Mouse (Mus musculus): Measurements from ENCODE around the gene Hspb9.

The Hspb9 gene

DNA sequence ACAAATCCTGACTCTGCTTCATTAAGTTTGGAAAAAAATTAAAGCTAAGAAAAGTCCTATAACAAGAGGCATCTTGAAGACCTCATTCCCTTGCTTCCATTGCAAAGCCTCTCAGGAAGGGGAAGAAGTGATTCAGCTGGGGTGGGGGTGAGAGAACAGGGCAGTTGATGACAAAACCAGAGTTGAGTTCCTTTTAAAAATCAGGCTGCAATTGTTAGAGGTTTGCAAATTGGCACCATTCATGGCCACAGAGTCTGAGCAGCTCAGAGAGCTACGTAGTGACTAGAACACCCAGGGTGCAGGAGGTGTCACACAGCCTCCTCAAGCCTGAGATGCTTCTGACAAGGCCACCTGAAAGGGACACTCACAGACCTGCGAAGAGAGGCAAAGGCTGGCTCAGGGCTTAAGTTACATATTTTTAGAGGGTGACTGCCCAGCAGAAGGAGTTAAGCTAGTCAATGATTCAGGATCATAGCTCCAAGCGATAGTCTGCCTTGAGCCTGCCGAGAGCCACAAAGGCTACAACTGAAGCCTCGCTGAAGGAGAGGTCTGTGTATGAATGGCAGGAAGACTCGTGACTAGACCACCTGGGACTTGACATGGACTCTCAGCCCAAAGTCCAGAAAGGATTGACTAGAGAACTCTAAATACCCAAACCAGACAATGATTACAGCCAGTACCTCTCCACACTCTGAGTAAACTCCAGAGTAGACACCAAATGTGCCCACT, 17.0 kb downstream of the Hspb9 start:
- no peak for DNase-seq (ENCODE audit: low read depth, low spot score)

DNA sequence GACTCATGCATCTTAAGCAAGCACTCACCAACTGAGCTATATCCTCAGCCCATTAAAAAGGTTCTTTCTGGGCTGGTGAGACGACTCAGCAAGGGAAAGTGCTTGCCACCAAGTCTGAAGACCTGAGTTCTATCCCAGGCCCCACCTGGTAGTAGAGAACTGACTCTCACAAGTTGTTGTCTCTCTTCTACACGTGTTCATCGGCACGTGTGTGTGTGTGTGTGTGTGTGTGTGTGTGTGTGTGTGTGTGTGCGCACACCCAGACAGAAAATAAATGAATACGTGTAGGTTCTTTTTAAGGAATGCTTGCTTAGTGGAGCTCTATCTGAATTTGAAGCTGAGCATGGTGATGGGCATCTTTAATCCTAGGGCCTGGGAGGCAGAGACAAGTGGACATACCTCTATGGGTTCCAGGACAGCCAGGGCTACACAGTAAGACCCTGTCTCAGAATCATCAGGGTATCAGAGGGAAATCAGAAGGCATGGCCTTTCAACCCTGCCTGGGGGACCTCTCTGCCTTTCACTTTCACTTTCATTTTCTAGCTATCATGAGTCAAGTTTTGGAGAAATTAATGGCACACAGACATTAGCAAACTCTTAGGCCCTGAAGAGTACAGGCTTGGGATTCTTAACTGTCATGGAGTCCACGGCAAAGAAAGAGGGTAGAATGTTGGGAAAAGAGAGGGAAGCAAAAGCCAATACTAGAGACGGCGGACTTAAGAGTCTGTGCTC, 21.6 kb downstream of the Hspb9 start:
- DNase-seq (ENCODE audit: low read depth, low spot score) = no peak

DNA sequence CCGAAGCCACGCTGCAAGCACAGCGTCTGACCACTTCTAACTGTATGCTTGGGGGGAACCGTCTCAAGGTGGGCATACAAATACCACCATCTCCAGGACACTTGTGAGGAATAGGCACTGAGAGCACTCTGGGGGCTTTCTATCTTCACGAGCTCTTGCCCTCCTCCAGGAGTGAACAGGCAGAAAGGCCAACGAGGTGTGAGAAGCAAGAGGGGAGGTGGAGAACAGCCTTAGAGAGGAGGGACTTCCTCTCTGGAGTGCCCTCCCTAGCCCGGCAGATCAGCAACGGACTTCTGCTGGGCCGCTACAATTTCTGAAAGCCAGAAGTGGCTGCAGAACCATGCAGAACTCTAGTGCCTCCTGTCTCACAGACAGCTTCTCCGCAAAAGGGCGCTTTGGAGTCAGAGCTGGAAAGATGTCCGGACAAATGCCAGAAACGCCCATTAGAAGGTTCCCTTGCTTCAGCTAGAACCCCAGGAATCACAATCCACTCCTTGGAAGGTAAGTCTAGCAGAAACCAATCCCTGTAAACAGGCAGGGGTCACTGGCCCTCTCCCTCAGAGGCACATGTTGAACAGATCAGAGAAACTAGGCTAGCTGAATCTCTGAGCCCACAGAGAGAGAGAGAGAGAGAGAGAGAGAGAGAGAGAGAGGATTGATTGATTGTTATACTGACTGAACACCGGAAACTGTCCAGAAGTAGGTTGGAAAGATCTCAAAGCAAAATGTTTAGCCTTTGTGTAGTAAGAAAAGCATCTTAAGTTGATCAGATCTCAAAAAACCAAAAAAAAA, 22.5 kb downstream of the Hspb9 start:
- no peak for DNase-seq (ENCODE audit: low read depth, low spot score)

DNA sequence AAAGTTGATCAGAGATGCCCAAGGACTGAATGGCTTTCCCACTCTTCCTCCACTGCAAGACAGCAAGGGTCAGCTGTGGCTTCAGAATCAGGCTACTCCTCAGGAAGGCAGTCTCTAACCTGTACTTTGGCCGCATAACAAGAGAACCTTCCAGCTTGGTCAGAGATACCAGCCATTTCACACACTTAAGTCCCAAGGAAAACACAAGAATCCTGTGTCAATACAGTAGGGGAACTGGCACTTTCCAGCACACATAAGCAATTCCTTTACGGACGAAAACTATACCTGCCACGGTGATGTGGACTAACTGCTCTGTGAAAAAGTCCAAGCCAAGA, 23.1 kb downstream of the Hspb9 start:
- DNase-seq (ENCODE audit: low read depth, low spot score) = no peak

DNA sequence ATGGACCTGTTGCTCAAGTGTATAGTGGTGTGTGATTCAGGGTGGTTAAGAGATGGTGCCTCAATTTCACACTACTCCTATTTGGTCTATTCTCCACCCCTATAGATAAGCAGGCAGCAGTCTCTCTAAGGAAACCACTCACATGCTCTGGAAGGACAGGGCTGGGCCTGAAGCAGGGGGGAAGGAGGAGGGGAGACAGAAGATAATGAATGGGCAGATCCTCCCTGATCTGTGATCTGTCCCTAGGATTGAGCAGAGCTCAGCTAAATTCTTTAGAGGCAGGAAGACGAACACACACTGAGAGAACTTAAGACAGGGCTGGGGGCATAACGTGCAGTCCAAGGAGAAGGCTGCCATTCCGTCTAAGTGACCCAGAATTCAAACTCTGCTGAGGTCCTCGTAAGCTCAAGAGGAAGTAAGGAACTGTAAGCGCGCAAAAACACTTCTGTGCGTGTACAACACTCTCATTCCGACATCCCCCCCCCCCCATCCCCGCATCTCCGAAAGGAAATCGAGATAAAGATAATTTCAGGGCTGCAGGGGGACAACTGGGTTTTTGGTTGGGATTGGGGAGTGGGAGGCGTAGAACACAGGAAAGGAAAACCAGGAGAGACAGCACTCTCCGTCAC, 23.6 kb downstream of the Hspb9 start:
- DNase-seq (ENCODE audit: low read depth, low spot score) = peak; percentile 60

DNA sequence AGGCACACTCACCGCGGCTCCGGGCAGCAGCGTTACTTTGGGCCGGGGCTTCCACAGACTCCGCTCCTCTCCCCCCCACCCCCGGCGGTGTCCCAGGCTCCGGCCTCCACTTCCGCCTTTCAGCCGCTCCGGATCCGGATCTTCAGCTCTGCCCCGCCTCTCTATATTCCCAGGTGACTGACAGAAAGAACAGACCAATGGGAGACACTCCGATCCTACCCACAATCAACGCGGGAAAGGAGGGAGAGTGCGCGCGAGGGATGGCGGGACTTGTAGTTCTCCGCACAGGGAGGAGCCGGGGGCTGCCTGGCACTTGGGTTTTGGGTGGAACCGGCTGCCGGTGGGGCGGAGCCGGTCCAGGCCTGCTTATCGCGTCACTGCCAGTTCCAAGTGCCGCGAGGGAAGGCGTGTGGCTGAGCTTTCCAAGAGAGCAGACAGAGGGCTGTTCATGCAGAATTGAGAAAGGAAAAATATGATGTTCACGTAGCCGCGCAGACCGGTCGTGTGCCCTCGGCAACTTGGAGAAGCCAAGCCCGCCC, 24.5 kb downstream of the Hspb9 start, which contains the start of gene Rab5c:
Rab5c (minus strand) TSS at position 150 of the 539 bp plus-strand sequence.
- DNase-seq (ENCODE audit: low read depth, low spot score) = peak; percentile 99

DNA sequence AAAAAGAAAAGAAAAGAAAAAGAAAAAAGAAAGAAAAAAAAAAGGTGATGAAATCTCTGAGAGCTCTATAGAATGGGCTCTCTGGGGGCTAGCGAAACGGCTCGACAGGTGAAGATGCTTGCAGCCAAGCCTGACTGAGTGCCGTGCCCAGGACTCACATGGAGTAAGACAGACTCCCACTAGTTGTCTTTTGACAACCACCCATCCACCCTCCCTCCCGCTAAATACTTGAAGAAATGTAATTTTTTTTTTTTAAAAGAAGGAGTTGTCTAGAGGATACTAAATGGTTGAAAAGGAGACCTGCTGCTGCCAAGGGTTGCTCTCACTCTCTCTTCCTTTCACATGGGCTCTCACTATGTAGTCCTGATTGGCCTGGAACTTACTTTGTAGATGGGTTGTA, 25.1 kb downstream of the Hspb9 start:
- DNase-seq (ENCODE audit: low read depth, low spot score) = no peak

DNA sequence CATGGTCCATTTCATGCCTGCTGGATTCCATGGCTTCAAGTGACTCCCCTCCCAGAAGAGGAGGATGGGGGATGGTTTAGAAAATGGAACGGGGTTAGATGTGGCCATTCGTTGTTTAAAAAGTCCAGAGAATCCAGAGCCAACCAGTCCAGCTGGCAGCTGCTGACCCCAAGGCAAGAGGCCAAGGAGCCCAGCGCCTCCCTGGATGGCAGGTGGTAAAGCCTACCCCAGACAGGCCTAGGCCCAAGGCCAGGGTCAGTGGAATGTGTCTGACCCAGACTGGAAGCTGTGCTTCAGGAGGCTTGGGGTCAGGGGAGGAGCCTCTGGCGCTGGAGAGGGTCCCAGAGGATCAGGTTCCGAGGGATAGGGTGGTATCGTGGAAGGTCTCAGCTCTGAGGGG, 27.7 kb downstream of the Hspb9 start:
- no peak for DNase-seq (ENCODE audit: low read depth, low spot score)

DNA sequence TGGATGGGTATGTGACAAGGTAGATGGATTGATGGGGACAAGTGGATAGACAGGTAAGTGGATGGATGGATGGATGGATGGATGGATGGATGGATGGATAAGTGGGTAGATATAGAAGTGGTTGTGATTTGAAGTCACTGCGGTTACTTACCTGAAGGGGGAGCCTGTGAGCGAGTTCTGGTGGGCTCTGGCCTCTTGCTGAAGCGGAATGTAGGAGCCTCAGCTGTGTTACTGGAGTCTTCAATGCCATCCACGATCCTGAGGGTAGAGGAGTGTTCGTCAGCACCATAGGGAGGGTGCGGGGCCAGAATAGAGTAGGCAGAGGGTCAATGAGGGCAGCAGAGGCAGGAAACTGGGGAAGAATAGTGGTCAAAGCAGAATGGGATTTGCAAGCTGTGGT, 31.4 kb downstream of the Hspb9 start:
- peak; percentile 36 for DNase-seq (ENCODE audit: low read depth, low spot score)

DNA sequence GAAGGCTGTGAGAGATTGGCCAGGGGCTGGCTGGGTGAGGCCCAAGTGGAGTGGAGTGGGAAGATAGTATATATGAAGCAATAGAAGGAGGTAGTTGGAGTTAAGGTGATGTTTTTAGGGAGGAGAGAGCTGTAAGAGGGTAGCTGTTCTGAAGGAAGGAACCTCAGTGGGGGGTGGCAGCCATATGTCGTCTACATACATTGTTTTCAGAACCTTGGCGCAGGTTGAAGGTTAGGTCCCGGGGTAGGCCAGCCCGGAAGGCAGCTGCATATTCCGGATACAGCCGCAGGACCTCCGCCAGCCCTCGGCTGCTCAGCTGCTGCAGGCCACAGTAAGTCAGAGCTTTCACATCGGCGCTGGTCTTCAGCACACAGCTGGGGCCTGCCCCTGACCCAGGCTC, 32.9 kb downstream of the Hspb9 start:
- DNase-seq (ENCODE audit: low read depth, low spot score) = no peak

DNA sequence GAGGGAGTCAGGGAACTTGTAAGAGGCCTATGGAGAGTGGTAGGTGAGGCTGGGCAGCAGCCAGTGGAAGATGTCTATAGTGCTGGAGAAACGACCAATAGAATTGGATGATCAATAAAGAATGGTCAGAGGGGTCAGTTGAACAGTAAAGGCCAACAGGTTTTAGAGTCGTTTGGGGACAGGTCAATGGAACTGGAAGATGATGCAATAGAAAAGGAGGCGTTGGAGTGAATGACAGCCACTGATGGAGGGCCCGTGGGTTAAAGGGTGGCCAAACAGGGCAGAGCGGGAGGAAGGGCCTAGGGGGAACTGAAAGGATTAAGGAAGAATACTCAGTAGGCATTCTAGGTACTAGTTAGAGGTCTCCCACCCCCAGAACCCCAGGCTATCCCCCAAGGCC, 33.5 kb downstream of the Hspb9 start:
- DNase-seq (ENCODE audit: low read depth, low spot score) = no peak

DNA sequence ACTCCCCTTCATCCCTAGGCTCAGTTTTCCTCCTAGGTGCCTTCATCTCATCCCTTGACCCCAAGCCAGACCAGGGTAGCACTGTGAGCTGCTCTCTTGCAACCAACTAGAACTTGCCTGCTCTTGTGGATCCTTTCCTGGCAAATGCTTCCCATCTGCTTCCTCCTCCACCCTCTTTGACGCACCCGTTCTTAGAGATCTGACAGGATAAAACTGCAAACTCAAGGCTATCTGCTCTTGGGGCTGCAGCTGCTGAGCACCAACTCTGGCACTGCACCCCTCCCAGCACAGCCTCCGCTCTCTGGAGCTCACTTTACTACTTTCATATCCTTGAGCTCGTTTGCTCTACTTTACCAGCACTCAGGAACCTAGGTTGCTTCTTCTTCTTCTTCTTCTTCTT, 35.0 kb downstream of the Hspb9 start:
- no peak for DNase-seq (ENCODE audit: low read depth, low spot score)

DNA sequence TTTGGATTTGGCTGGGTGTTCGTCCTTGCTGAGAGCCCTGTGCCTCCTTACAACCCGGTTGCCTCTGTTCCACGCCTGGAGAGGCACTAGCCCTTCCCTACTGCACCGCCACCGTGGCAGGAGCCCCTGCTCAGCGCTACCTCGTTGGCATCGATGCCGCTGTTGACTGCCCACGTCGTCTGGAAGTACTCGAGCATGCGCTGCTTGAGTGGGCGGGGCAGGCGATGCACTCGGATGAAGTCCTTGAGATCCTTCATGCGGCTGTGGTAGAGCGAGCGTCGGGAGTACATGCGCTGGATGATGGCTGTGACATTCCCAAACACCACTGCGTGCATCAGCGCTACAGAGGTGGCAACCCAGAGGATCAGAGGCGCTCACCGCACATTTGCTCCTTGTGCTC, 35.8 kb downstream of the Hspb9 start:
- no peak for DNase-seq (ENCODE audit: low read depth, low spot score)

DNA sequence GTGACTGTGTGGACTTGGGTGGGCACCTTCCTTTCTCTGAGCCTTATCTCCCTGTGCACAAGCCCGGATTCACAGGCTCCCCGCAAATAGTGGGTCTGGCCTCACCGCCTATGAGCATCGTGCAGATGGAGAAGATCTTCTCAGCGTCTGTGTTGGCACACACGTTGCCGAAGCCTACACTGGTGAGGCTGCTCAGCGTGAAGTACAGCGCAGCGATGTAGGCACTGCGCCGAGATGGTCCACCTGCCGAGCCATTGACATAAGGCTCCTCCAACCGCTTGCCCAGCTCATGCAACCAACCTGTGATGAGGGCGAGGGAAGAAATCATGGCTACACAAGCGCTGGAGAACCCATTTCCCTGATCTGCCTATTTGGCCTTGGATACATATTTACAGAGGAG, 36.5 kb downstream of the Hspb9 start:
- no peak for DNase-seq (ENCODE audit: low read depth, low spot score)

DNA sequence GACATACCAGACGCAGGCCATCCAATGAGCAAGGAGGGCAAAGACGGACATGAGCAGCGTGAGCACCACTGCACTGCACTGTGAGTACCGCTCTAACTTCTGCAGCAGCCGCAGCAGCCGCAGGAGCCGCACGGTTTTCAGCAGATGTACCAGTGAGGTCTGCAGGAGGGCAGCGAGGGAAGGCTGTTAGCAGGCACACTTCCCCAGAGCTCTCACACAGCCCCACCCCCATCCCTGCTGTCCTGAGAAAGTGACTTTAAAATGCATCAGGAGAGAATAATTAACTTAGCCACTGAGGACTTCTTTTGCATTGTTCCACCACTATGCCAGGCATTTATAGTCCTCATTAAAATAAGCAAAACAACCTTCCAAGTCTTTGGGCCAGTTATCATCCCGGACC, 38.6 kb downstream of the Hspb9 start:
- DNase-seq (ENCODE audit: low read depth, low spot score) = no peak

DNA sequence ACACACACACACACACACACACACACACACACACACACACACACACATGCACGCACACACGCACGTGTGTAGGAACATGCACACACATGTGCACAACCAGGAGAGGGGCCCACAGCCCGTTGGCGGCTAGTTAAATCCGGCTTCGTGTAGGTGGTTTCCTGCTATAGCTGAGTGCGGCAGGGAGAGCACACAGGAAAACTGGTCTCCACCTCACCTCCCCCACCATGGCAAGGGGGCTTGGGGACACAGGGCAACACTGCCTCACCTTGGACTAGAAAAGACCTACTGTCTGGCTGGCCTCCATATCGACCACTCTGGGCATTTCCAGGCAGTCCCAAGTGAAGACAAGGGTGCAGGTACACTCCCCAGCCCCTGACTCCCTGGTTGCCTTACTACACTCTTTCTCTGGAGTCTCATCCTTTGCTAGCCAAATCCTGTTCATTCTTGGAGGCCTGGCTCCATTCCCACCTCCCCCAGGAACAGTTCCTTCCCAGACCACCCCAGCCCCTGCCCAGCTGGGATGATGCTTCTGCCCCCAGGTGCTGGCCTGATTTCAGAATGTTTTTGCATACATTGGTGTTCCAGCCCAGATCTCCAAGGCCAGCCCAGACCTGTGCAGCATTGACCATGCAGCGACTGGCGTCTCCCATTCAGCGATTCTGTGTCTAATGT, 40.5 kb downstream of the Hspb9 start:
- DNase-seq (ENCODE audit: low read depth, low spot score) = no peak

DNA sequence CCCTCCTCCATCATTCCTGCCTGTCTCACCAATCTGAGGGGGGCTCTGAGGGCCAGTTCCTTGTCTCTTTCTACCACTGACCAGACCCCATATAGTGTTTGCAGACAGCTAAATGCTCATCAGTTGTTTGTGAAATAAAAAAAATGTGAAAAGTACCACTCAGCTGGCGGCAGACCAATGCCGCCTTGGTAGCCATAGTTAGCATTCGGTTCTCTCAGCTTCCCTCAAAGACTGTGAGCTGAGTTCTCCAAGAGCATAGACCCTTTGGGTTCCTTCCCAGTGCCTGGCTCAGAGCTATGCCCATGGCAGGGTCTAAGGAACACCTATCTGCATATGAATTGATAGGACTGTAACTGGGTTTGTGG, 41.0 kb downstream of the Hspb9 start:
- DNase-seq (ENCODE audit: low read depth, low spot score) = no peak

DNA sequence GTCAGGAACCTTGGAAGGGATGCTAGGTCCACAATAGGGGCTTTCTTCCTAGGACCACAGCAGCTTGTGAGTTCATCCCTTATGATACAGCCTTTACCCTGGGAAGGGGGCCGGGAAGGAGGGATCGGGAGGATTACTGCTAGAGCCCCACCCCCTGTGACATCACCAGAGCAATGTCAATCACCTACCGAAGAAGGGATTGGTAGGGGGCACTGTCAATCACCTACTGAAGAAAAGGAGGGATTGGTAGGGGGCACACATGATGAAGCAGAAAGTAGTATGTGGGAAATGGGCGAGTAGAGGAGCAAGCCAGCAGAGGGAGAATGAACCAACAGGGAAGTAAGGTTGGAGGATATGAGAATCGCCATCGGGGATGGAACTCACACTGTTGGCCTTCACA, 42.8 kb downstream of the Hspb9 start:
- no peak for DNase-seq (ENCODE audit: low read depth, low spot score)

DNA sequence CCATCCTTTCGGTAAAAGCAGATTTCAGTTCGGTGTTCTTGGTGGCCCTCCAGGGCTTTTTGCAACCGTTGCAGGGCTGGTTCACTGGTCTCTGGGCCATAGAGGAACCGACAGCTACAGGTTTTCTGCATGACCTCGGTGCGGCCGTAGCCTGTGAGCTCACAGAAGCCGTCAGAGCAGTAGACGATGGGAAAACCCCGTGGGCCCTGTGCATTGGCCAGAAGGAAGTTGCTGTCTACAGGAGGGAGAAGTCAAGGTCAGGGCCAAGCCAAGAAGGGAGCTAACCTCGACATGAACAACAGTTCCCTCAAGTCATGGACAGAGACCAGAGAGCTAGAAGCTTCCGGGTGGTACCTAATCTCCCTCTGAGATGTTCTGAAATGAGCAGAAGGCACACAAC, 43.9 kb downstream of the Hspb9 start:
- no peak for DNase-seq (ENCODE audit: low read depth, low spot score)

DNA sequence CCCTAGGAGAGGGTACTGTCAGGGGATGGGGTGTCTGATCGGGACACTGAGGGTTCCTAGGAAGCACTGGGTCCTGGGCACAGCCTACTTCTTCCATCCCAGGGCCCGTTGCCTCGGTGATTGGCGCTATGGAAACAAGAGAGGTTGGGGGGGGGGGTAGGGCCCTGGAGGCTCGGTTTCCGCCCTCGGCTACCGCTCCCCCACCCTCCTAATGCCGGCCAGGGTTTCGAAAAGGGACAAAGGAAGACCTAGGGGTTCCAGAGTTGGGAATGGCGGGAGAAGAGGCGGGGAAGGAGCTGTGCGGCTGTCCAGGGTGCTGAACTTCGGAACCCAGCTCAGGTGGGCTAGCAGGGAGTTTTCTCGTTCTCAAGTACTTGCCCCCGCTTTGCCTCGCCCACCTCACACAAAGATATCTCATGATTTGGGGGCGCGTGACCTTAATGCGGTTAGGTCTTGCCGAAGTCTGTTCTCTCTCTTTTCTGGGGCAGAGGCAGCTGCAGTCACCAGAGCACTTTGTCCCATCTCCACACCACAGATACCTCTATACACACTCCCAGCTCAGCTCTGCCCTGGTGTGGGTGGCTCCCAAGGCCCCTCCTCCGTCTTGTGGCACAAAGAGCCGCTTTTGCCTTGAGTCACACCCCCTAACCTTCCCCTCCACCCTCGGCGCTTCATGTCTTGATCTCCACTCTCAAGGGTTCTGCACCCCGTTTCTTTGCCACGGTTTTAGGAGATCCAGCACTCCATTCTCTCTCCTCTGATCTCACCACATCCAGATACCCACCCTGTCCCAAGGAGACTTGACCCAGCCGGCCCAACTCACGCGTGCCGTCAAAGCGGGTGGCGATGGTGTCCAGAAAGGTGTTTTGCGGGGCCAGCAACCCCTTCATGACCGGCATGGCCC, 45.3 kb downstream of the Hspb9 start:
- DNase-seq (ENCODE audit: low read depth, low spot score) = no peak
